37 mouse cellular contexts compared by ENCODE assay signal in the genomic region with DNA sequence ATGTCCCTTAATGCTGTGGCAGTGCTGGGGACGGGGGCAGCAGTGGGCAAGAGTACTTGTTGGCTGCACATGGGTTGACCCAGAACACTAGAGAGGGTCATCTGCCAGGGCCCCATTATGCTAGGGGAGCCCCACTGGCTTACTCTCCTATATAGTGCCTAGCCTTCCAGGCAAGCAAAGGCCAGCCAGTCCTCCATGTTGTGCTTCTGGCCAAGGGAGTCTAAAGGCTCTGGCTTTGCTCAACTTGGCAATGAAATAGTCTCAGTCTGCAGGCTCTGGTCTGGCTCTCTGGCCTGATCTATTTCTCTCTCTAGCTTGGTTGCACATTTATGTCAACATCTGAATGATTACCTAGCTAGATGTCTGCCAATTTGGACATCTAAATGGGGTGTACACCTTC. TPM values are rescaled to one million over a fixed set of nuclear protein-coding genes. Genes with fewer than 3 reads are reported as not detected.
"Had no signal": no experiment of that assay in that cellular context is flagged by ENCODE, and none has a peak within 500 bp of the region (broad histone marks: within the 10 kb centered on the region; RNA-seq: fewer than 3 reads in every experiment).

No protein-coding gene starts in this region.

- H3K9ac ChIP-seq: heart, embryonic 12.5 days; hindbrain, embryonic 13.5 days; hindbrain, embryonic 15.5 days; kidney, embryonic 15.5 days; limb, embryonic 12.5 days; liver, embryonic 13.5 days had no signal

- H3K36me3 ChIP-seq: heart, embryonic 10.5 days; heart, embryonic 12.5 days; hindbrain, embryonic 13.5 days; hindbrain, embryonic 15.5 days; kidney, embryonic 15.5 days; limb, embryonic 10.5 days; limb, embryonic 12.5 days; liver, embryonic 13.5 days had no signal

- DNase-seq: gastrocnemius, postnatal 14 days; gastrocnemius, postnatal 36 days; heart, adult 18-20 months; heart, postnatal 10 days; kidney, adult 11 months; kidney, adult 2 months; kidney, adult 9 months; kidney, postnatal 14 days; kidney, postnatal 4 days; liver, embryonic 13.5 days had no signal

- H3K27ac ChIP-seq: heart, embryonic 10.5 days; hindbrain, embryonic 13.5 days; hindbrain, embryonic 15.5 days; hindbrain, postnatal 0 days; kidney, embryonic 15.5 days; kidney, postnatal 0 days; layer of hippocampus, adult 2 months; left cerebral cortex, adult 2 months; limb, embryonic 10.5 days; limb, embryonic 12.5 days; liver, embryonic 13.5 days had no signal

- H3K4me3 ChIP-seq: heart, embryonic 10.5 days; heart, embryonic 12.5 days; hindbrain, embryonic 13.5 days; hindbrain, embryonic 15.5 days; kidney, embryonic 15.5 days; layer of hippocampus, adult 2 months; left cerebral cortex, adult 2 months; limb, embryonic 10.5 days; limb, embryonic 12.5 days; liver, embryonic 13.5 days had no signal

- H3K4me1 ChIP-seq: heart, embryonic 10.5 days; heart, embryonic 12.5 days; hindbrain, embryonic 13.5 days; hindbrain, embryonic 15.5 days; kidney, embryonic 15.5 days; limb, embryonic 12.5 days; liver, embryonic 13.5 days had no signal

- H3K27me3 ChIP-seq: heart, embryonic 12.5 days; hindbrain, embryonic 13.5 days; hindbrain, embryonic 15.5 days; kidney, embryonic 15.5 days; limb, embryonic 12.5 days; liver, embryonic 13.5 days had no signal

RNA-seq across cellular contexts. Expression of a gene that starts 7.1 kb away (rescaled TPM):
- total RNA-seq: hematopoietic stem cell, adult 5-6 weeks; hindbrain, postnatal 0 days had no signal
- polyA plus RNA-seq: hindbrain, embryonic 13.5 days had no signal

RNA-seq across cellular contexts. Expression of a gene that starts 9.7 kb away (rescaled TPM):
- total RNA-seq: gastrocnemius, adult 18-20 months; gastrocnemius, adult 8-10 months; gastrocnemius, postnatal 14 days; gastrocnemius, postnatal 36 days; heart, adult 18-20 months; heart, adult 8-10 months; heart, postnatal 10 days; heart, postnatal 25 days; hematopoietic stem cell, adult 5-6 weeks; layer of hippocampus, adult 2 months; layer of hippocampus, postnatal 10 days; layer of hippocampus, postnatal 25 days; left cerebral cortex, adult 2 months; left cerebral cortex, postnatal 14 days; left cerebral cortex, postnatal 36 days had no signal
- polyA plus RNA-seq: heart, embryonic 10.5 days; heart, embryonic 12.5 days; heart, embryonic 14.5 days; hindbrain, embryonic 11.5 days; hindbrain, embryonic 13.5 days; hindbrain, embryonic 15.5 days; hindbrain, postnatal 0 days; kidney, adult 2 months; kidney, postnatal 0 days; limb, embryonic 10.5 days; limb, embryonic 12.5 days; limb, embryonic 14.5 days; liver, embryonic 11.5 days; liver, embryonic 13.5 days had no signal

RNA-seq across cellular contexts. Expression of a gene that starts 40.3 kb away (rescaled TPM):
- total RNA-seq: gastrocnemius, adult 18-20 months; gastrocnemius, adult 8-10 months; gastrocnemius, postnatal 14 days; gastrocnemius, postnatal 36 days; heart, adult 18-20 months; heart, adult 8-10 months; heart, postnatal 10 days; heart, postnatal 25 days; hematopoietic stem cell, adult 5-6 weeks; hindbrain, postnatal 0 days; layer of hippocampus, adult 2 months; layer of hippocampus, postnatal 10 days; layer of hippocampus, postnatal 25 days; left cerebral cortex, adult 2 months; left cerebral cortex, postnatal 14 days; left cerebral cortex, postnatal 36 days had no signal
- polyA plus RNA-seq: heart, embryonic 10.5 days; heart, embryonic 12.5 days; heart, embryonic 14.5 days; heart, embryonic 16.5 days; hindbrain, embryonic 11.5 days; hindbrain, embryonic 13.5 days; hindbrain, embryonic 15.5 days; hindbrain, postnatal 0 days; intestine, embryonic 14.5 days; intestine, embryonic 16.5 days; kidney, adult 2 months; kidney, embryonic 15.5 days; kidney, postnatal 0 days; limb, embryonic 10.5 days; limb, embryonic 12.5 days; limb, embryonic 14.5 days; liver, embryonic 11.5 days; liver, embryonic 13.5 days had no signal

RNA-seq across cellular contexts. Expression of a gene that starts 59.4 kb away (rescaled TPM):
- total RNA-seq: hematopoietic stem cell, adult 5-6 weeks; layer of hippocampus, adult 2 months; layer of hippocampus, postnatal 25 days; left cerebral cortex, adult 2 months; left cerebral cortex, postnatal 14 days; left cerebral cortex, postnatal 36 days had no signal
- polyA plus RNA-seq: hindbrain, embryonic 11.5 days; limb, embryonic 10.5 days; limb, embryonic 12.5 days; liver, embryonic 13.5 days had no signal
